Mouse (Mus musculus): ENCODE measurements at regions not wholly inside any gene's neighbourhood (a gene's known extent, or its start where the extent isn't known, plus 50 kb on each side); places are given as distances from the start of the nearest gene placed in this dataset.

- Histone ChIP-seq H3K36me3 (ENCODE audit: control insufficient read depth) (no peaks in the 10 kb centered on the region), H3K9me3 (ENCODE audit: control insufficient read depth, low read length) (peaks cover 30% of the 10 kb centered on the region), H3K27me3 (ENCODE audit: control insufficient read depth) (no peaks in the 10 kb centered on the region), H3K4me3 (replicated peaks) (no peak overlapping the region), H3K4me1 (ENCODE audit: control insufficient read depth) (no peaks in the 10 kb centered on the region)
- TF ChIP-seq GATA1 (IDR thresholded peaks at IDR 0.05; ENCODE audit: low read length) (no peak), TAL1 (IDR thresholded peaks at IDR 0.05; ENCODE audit: low read length) (no peak)
These were observed 600.7 kb downstream of the Tbc1d22a start for GRCm38 (mm10) chr15:86814808-86815421.

- Histone ChIP-seq H3K4me3 (replicated peaks) (no peak overlapping the region), H3K36me3 (ENCODE audit: control insufficient read depth) (no peaks in the 10 kb centered on the region), H3K9me3 (ENCODE audit: control insufficient read depth, low read length) (peaks cover 85% of the 10 kb centered on the region), H3K27me3 (ENCODE audit: control insufficient read depth) (no peaks in the 10 kb centered on the region; the same call in 1 of the 2 replicates), H3K4me1 (ENCODE audit: control insufficient read depth) (no peaks in the 10 kb centered on the region)
- TF ChIP-seq TAL1 (IDR thresholded peaks at IDR 0.05; ENCODE audit: low read length): no peak
- no peak for TF ChIP-seq GATA1 (IDR thresholded peaks at IDR 0.05; ENCODE audit: low read length)
These were observed 621.7 kb downstream of the Tbc1d22a start for GRCm38 (mm10) chr15:86835996-86836395.

GRCm38 (mm10) chr15:86852161-86852870 is 638.1 kb downstream of the Tbc1d22a start:
- Histone ChIP-seq H3K4me1 (ENCODE audit: control insufficient read depth) (no peaks in the 10 kb centered on the region), H3K36me3 (ENCODE audit: control insufficient read depth) (no peaks in the 10 kb centered on the region), H3K4me3 (replicated peaks) (no peak overlapping the region), H3K27me3 (ENCODE audit: control insufficient read depth) (no peaks in the 10 kb centered on the region), H3K9me3 (ENCODE audit: control insufficient read depth, low read length) (peaks cover 60% of the 10 kb centered on the region)
- no peak for TF ChIP-seq TAL1 (IDR thresholded peaks at IDR 0.05; ENCODE audit: low read length)
- no peak for TF ChIP-seq GATA1 (IDR thresholded peaks at IDR 0.05; ENCODE audit: low read length)

DNA sequence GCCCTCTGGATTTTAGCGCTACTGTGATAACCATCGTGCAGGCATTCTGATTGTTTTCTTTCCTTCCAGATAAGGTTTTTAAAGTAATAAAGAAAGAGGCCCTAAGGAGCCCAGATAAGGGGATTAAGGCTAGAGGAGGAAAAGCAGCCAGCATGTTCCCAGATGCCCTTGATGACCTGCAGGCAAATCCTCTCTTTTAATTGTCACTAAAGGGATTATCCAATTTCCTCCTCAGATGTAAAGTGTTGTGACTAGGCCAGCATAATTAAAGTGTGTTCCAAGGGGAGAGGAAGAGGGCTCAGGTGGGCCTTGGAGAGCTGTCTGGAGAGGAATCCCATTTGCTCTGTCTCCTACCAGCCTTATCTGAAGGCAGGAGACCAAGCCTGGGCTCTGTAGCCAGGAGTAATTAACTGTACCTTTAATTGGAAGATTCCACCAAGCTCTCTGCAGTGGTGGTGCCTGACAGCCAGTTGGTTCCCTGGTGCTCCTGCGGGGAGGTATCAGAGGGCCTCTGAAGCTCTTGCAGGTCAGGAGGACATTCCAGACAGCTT is 644.2 kb downstream of the Tbc1d22a start:
- Histone ChIP-seq H3K36me3 (ENCODE audit: control insufficient read depth) (no peaks in the 10 kb centered on the region), H3K4me3 (replicated peaks) (no peak overlapping the region), H3K27me3 (ENCODE audit: control insufficient read depth) (no peaks in the 10 kb centered on the region), H3K9me3 (ENCODE audit: control insufficient read depth, low read length) (peaks cover 60% of the 10 kb centered on the region), H3K4me1 (ENCODE audit: control insufficient read depth) (no peaks in the 10 kb centered on the region)
- TF ChIP-seq TAL1 (IDR thresholded peaks at IDR 0.05; ENCODE audit: low read length) (no peak), GATA1 (IDR thresholded peaks at IDR 0.05; ENCODE audit: low read length) (no peak)

- Histone ChIP-seq H3K27me3 (ENCODE audit: control insufficient read depth) (no peaks in the 10 kb centered on the region), H3K36me3 (ENCODE audit: control insufficient read depth) (no peaks in the 10 kb centered on the region), H3K9me3 (ENCODE audit: control insufficient read depth, low read length) (peaks cover 10% of the 10 kb centered on the region), H3K4me3 (replicated peaks) (no peak overlapping the region), H3K4me1 (ENCODE audit: control insufficient read depth) (no peaks in the 10 kb centered on the region)
- TF ChIP-seq TAL1 (IDR thresholded peaks at IDR 0.05; ENCODE audit: low read length) (no peak), GATA1 (IDR thresholded peaks at IDR 0.05; ENCODE audit: low read length) (no peak)
These were observed 661.6 kb downstream of the Tbc1d22a start for GRCm38 (mm10) chr15:86875721-86876309.

DNA sequence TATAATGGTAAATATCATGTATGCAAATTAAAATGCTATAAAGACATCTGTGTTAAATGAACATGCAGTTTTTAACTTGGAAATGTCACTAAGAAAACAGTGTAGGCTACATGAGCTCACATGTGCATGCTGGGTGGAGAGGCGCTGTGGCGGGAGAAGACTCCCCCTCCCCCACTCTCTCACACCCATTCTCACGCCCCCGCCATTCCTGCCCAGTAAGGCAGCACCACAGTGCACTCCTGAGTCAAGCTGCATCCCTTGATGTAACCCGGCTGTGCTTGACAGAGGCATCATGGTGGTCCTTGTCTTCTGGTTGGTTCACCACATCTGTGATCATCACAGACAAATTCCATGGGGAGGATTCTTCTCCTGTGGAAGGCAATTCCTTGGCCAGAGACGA is 647.1 kb upstream of the Fam19a5 start:
- no peak overlapping the region for H3K4me3 ChIP-seq (replicated peaks)
- TF ChIP-seq GATA1 (IDR thresholded peaks at IDR 0.05; ENCODE audit: low read length) (no peak), TAL1 (IDR thresholded peaks at IDR 0.05; ENCODE audit: low read length) (no peak)
- H3K9me3 ChIP-seq (ENCODE audit: control insufficient read depth, low read length): peaks cover 47% of the 10 kb centered on the region
- no peaks in the 10 kb centered on the region for H3K36me3 ChIP-seq (ENCODE audit: control insufficient read depth)
- H3K4me1 ChIP-seq (ENCODE audit: control insufficient read depth): no peaks in the 10 kb centered on the region
- H3K27me3 ChIP-seq (ENCODE audit: control insufficient read depth): no peaks in the 10 kb centered on the region

GRCm38 (mm10) chr15:86899961-86900360 is 644.1 kb upstream of the Fam19a5 start:
- no peaks in the 10 kb centered on the region for H3K4me1 ChIP-seq (ENCODE audit: control insufficient read depth)
- TF ChIP-seq TAL1 (IDR thresholded peaks at IDR 0.05; ENCODE audit: low read length): no peak
- TF ChIP-seq GATA1 (IDR thresholded peaks at IDR 0.05; ENCODE audit: low read length): no peak

DNA sequence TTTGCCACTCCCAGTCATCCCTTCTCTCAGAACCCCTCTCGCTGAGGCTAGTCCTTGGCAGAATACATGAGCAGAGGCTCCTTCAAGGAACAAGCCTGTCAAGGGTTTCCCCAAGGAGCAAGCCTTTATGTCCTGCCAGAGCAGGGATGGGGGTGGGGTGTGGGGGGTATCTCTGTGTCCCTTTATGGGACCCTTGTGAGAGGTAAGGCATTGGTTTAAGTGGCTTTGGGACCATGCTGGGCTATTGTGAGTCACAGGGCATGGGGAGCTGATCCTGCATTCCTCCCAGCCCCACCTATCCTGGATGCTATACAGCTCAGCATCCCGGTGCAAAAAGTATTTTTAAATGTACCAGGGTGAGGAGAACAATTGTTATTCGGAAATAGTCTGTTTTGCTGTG is 641.1 kb upstream of the Fam19a5 start:
- Histone ChIP-seq H3K4me3 (replicated peaks) (no peak overlapping the region), H3K4me1 (ENCODE audit: control insufficient read depth) (no peaks in the 10 kb centered on the region), H3K27me3 (ENCODE audit: control insufficient read depth) (no peaks in the 10 kb centered on the region), H3K36me3 (ENCODE audit: control insufficient read depth) (no peaks in the 10 kb centered on the region), H3K9me3 (ENCODE audit: control insufficient read depth, low read length) (peaks cover 27% of the 10 kb centered on the region)
- TF ChIP-seq GATA1 (IDR thresholded peaks at IDR 0.05; ENCODE audit: low read length) (no peak), TAL1 (IDR thresholded peaks at IDR 0.05; ENCODE audit: low read length) (no peak)

More at GRCm38 (mm10) chr15:86899961-86900360, 644.1 kb upstream of the Fam19a5 start:
- Histone ChIP-seq H3K36me3 (ENCODE audit: control insufficient read depth) (no peaks in the 10 kb centered on the region), H3K27me3 (ENCODE audit: control insufficient read depth) (no peaks in the 10 kb centered on the region), H3K4me3 (replicated peaks) (no peak overlapping the region), H3K9me3 (ENCODE audit: control insufficient read depth, low read length) (peaks cover 26% of the 10 kb centered on the region)

GRCm38 (mm10) chr15:86913276-86913675 is 630.8 kb upstream of the Fam19a5 start:
- no peaks in the 10 kb centered on the region for H3K36me3 ChIP-seq (ENCODE audit: control insufficient read depth)
- H3K9me3 ChIP-seq (ENCODE audit: control insufficient read depth, low read length): peaks cover 40% of the 10 kb centered on the region
- H3K27me3 ChIP-seq (ENCODE audit: control insufficient read depth): no peaks in the 10 kb centered on the region
- H3K4me3 ChIP-seq (replicated peaks): no peak overlapping the region
- no peak for TF ChIP-seq TAL1 (IDR thresholded peaks at IDR 0.05; ENCODE audit: low read length)
- no peaks in the 10 kb centered on the region for H3K4me1 ChIP-seq (ENCODE audit: control insufficient read depth)
